Mouse (Mus musculus) stomach, postnatal 0 days (tissue): ENCODE data around the gene Scand1.

ENCODE experiments used
- CTCF ChIP-seq: IDR thresholded peaks from 2 replicates; pipeline ENCODE4 v1.5.1; 2016; ENCODE audit warnings: antibody characterized with exemption, low read depth, mild to moderate bottlenecking, moderate library complexity
- EP300 ChIP-seq: optimal IDR thresholded peaks from 2 replicates; pipeline ENCODE3; 2016; ENCODE audit warnings: antibody characterized with exemption

DNA sequence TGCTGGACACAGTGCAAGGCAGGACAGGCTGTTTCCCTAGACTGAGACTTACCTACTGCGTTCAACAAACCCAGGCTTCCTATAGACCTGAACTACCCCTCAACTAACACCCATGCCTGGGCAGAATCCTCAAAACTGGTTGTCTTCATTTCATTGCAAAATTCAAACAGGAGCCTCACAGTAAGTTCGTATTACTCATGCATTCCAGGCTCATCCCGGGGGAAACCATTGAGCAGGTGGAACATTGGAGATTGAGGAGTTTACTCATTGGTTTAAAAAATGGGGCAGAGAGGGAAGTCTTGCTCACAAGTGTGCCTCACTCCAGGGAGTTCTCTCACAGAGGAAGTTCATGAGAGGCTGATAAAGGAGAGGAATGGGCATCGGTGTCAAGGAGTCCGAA is 2.0 kb downstream of the Scand1 start:
- no peak for TF ChIP-seq EP300
- TF ChIP-seq CTCF, result no peak
